Mouse (Mus musculus) lung, postnatal 0 days (tissue): ENCODE data around the gene Cdkn1b. TPM values are rescaled to one million over a fixed set of nuclear protein-coding genes. Genes with fewer than 3 reads are reported as not detected.

Source experiments
- ATAC-seq: fragments of 200-750 bp; cut with Nextera tagmentation; 2 replicates; pipeline ENCODE4 v1.8.0; 2017; ENCODE audit warnings: moderate library complexity
- DNase-seq: peaks from one replicate; pipeline ENCODE4 v3.0.0-alpha.2; 2016; ENCODE audit warnings: low spot score
- H3K27ac ChIP-seq: fragments of 300-500 bp; sonication (generic); 2 replicates; pipeline ENCODE4 v1.5.1; 2014; ENCODE audit warnings: antibody characterized with exemption, mild to moderate bottlenecking, low read length, mixed read lengths
- H3K27me3 ChIP-seq: fragments of 300-500 bp; sonication (generic); replicated peaks from 2 replicates; pipeline ENCODE4 v1.6.1; 2014; ENCODE audit warnings: low read length, mixed read lengths; ENCODE audit not compliant: insufficient read depth
- H3K36me3 ChIP-seq: fragments of 300-500 bp; sonication (generic); 2 replicates; pipeline ENCODE4 v1.6.1; 2014; ENCODE audit warnings: low read length, mixed read lengths; ENCODE audit not compliant: insufficient read depth
- H3K4me1 ChIP-seq: fragments of 300-500 bp; sonication (generic); 2 replicates; pipeline ENCODE4 v1.6.1; 2014; ENCODE audit warnings: antibody characterized with exemption, low read depth, low read length, mixed read lengths; ENCODE audit not compliant: insufficient read depth
- H3K4me2 ChIP-seq: fragments of 300-500 bp; sonication (generic); replicated peaks from 2 replicates; pipeline ENCODE4 v1.6.1; 2014; ENCODE audit warnings: low read depth, mild to moderate bottlenecking, low read length, moderate library complexity, mixed read lengths
- H3K4me3 ChIP-seq: fragments of 300-500 bp; sonication (generic); 2 replicates; pipeline ENCODE4 v1.5.1; 2014; ENCODE audit warnings: low read depth, low read length
- H3K9ac ChIP-seq: fragments of 300-500 bp; sonication (generic); replicated peaks from 2 replicates; pipeline ENCODE4 v1.6.1; 2014; ENCODE audit warnings: low read depth, mild to moderate bottlenecking
- H3K9me3 ChIP-seq: fragments of 300-500 bp; sonication (generic); 2 replicates; pipeline ENCODE4 v1.6.1; 2016; ENCODE audit warnings: low read length, mixed read lengths
- CTCF ChIP-seq: IDR thresholded peaks from 2 replicates; pipeline ENCODE4 v1.5.1; 2016; ENCODE audit warnings: antibody characterized with exemption, mild to moderate bottlenecking
- EP300 ChIP-seq: IDR thresholded peaks from 2 replicates; pipeline ENCODE4 v1.6.1; 2016; ENCODE audit warnings: antibody characterized with exemption, mild to moderate bottlenecking, control low read depth
- WGBS: fragments of 180-500 bp; shearing (Covaris S2); extraction: QIAGEN DNeasy Blood & Tissue Kit; methylation state at CpG from one replicate; pipeline ENCODE4 v1.1.7; 2014; 5-methylcytosine and 5-hydroxymethylcytosine counted together
- polyA plus RNA-seq: library from polyadenylated mRNA; unstranded; fragments of >200 nt; fragmentation: Nextera tagmentation; extraction: Ambion mirVana; gene quantifications from 2 replicates; pipeline ENCODE4 v1.2.1, GENCODE M21; 2015

The Cdkn1b gene
- polyA plus RNA-seq, 1 experiment from 2014 or later: 46.2 TPM

DNA sequence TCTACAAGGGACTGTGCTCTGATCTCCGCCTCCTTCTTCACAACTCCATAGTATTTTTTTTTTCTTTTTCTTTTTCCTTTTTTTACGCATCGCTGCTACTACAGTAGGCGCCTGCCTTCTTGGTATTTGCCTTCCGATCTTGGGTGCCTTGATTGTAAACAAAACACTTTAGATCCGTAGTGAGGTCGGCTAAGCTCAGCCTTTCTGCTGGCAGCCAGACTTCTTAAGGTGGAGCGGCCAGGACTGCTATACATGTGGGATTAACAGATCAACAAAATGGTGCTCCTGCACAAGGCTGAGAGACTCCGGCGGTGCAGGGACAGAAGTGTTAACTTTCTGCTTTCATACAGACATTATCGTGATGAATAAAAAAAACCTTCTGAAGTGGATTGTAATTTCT, 3.1 kb upstream of the Cdkn1b start:
- peak; percentile 36 for ATAC-seq
- H3K4me2 ChIP-seq: peak overlapping the region; percentile 73
- H3K9me3 ChIP-seq: no peaks in the 10 kb centered on the region

GRCm38 (mm10) chr6:134918769-134919168, 1.4 kb upstream of the Cdkn1b start:
- 93% methylated on average over 10 of the region's 10 CpGs for WGBS
- H3K27me3 ChIP-seq: no peaks in the 10 kb centered on the region
- DNase-seq (no peak), ATAC-seq (no peak)
- no peaks in the 10 kb centered on the region for H3K9me3 ChIP-seq
- H3K9ac ChIP-seq: no peak overlapping the region
- no peaks in the 10 kb centered on the region for H3K4me1 ChIP-seq
- no peaks in the 10 kb centered on the region for H3K36me3 ChIP-seq
- no peak overlapping the region for H3K4me3 ChIP-seq
- peak overlapping the region; percentile 97 for H3K27ac ChIP-seq
- no peak overlapping the region for H3K4me2 ChIP-seq
- no peak for TF ChIP-seq CTCF
- no peak for TF ChIP-seq EP300

More for the DNA sequence above, 3.1 kb upstream of the Cdkn1b start:
- Histone ChIP-seq H3K4me1 (no peaks in the 10 kb centered on the region), H3K27ac (peak overlapping the region; percentile 89), H3K27me3 (no peaks in the 10 kb centered on the region), H3K4me3 (peak overlapping the region; percentile 45), H3K36me3 (no peaks in the 10 kb centered on the region), H3K9ac (peak overlapping the region; percentile 63)
- TF ChIP-seq EP300: peak; percentile 52; the same call in 1 of the 2 replicates
- TF ChIP-seq CTCF: no peak
- peak; percentile 94 for DNase-seq
- WGBS: 3% methylated on average over 11 of the region's 11 CpGs

GRCm38 (mm10) chr6:134919511-134920189, 551 bp upstream of the Cdkn1b start:
- DNase-seq (peak; percentile 41), ATAC-seq (no peak)
- TF ChIP-seq EP300 (no peak), CTCF (no peak)
- peak overlapping the region; percentile 97 for H3K4me2 ChIP-seq
- H3K9me3 ChIP-seq: no peaks in the 10 kb centered on the region
- 6% methylated on average over 37 of the region's 37 CpGs for WGBS
- peak overlapping the region; percentile 92 for H3K9ac ChIP-seq
- H3K27me3 ChIP-seq: no peaks in the 10 kb centered on the region
- no peaks in the 10 kb centered on the region for H3K4me1 ChIP-seq
- no peaks in the 10 kb centered on the region for H3K36me3 ChIP-seq
- H3K4me3 ChIP-seq: peak overlapping the region; percentile 95
- peak overlapping the region; percentile 97 for H3K27ac ChIP-seq

- no peaks in the 10 kb centered on the region for H3K36me3 ChIP-seq
- no peaks in the 10 kb centered on the region for H3K27me3 ChIP-seq
- H3K9ac ChIP-seq: peak overlapping the region; percentile 92
- no peaks in the 10 kb centered on the region for H3K4me1 ChIP-seq
- peak overlapping the region; percentile 97 for H3K4me2 ChIP-seq
- peak overlapping the region; percentile 97 for H3K27ac ChIP-seq
- WGBS: under 1% methylated on average over 32 of the region's 32 CpGs
- DNase-seq (peak; percentile 80), ATAC-seq (no peak)
- H3K9me3 ChIP-seq: no peaks in the 10 kb centered on the region
- TF ChIP-seq EP300: no peak
- TF ChIP-seq CTCF: peak; percentile 22; the same call in 1 of the 2 replicates
- H3K4me3 ChIP-seq: peak overlapping the region; percentile 95
Observed at GRCm38 (mm10) chr6:134921014-134921694, 953 bp downstream of the Cdkn1b start.

GRCm38 (mm10) chr6:134921695-134922510, 1.7 kb downstream of the Cdkn1b start:
- peak overlapping the region; percentile 97 for H3K4me2 ChIP-seq
- TF ChIP-seq EP300: no peak
- no peak for TF ChIP-seq CTCF
- no peaks in the 10 kb centered on the region for H3K27me3 ChIP-seq
- H3K27ac ChIP-seq: peak overlapping the region; percentile 97
- H3K9ac ChIP-seq: peak overlapping the region; percentile 92
- peak overlapping the region; percentile 95 for H3K4me3 ChIP-seq
- 0 out of 2 replicates have a peak, but pooled peaks cover 3% of the 10 kb centered on the region for H3K4me1 ChIP-seq
- DNase-seq: peak; percentile 29
- 7% methylated on average over 20 of the region's 20 CpGs for WGBS
- H3K9me3 ChIP-seq: no peaks in the 10 kb centered on the region
- H3K36me3 ChIP-seq: no peaks in the 10 kb centered on the region
- no peak for ATAC-seq
